In genomic region chr4:143106566-143106965, GRCm38 (mm10) we compare ENCODE assay signal across 28 mouse cellular contexts.
DNase-seq lines count a peak whose midpoint lies in the region; ATAC-seq and TF ChIP-seq lines count a peak whose summit lies in the region.
"Had no signal": no experiment of that assay in that cellular context is flagged by ENCODE, and none has a peak within 500 bp of the region (broad histone marks: within the 10 kb centered on the region; RNA-seq: fewer than 3 reads in every experiment).

No protein-coding gene starts in this region.

- H3K4me2 ChIP-seq in intestine, postnatal 0 days (replicated peaks; ENCODE audit: low read depth): no peak overlapping the region
- H3K4me2 ChIP-seq: forebrain, embryonic 12.5 days; heart, embryonic 15.5 days; hindbrain, embryonic 12.5 days; lung, embryonic 15.5 days; midbrain, embryonic 12.5 days; neural tube, embryonic 13.5 days had no signal

- TF ChIP-seq CTCF in intestine, postnatal 0 days (IDR thresholded peaks at IDR 0.05; ENCODE audit: low read depth): no peak

- H3K4me1 ChIP-seq in limb, embryonic 10.5 days: peaks cover 46% of the 10 kb centered on the region
- no peaks in the 10 kb centered on the region for H3K4me1 ChIP-seq in intestine, postnatal 0 days (replicated peaks; ENCODE audit: control insufficient read depth, insufficient read depth, low read length)
- H3K4me1 ChIP-seq: forebrain, embryonic 12.5 days; heart, embryonic 15.5 days; lung, embryonic 15.5 days; midbrain, embryonic 12.5 days had no signal

- peak; percentile 74 for ATAC-seq in megakaryocyte, adult 5-6 weeks (ENCODE audit: poor library complexity, severe bottlenecking)
- no peak for ATAC-seq in intestine, postnatal 0 days
- ATAC-seq: hindbrain, postnatal 0 days; intestine, embryonic 16.5 days had no signal

- DNase-seq in 416B (ENCODE audit: low read depth): peak; percentile 31
- peak; percentile 59 for DNase-seq in A20 (ENCODE audit: low read depth, low spot score)
- DNase-seq in R1 (ENCODE audit: low read depth, low spot score): peak; percentile 25
- no peak for DNase-seq in limb, embryonic 10.5 days (ENCODE audit: low spot score)
- no peak for DNase-seq in thymus, postnatal 25 days
- DNase-seq: adrenal gland, postnatal 14 days; cerebellum, adult 11-12 months; cerebellum, adult 9-11 months; gastrocnemius, postnatal 10 days; kidney, adult 9 months; kidney, postnatal 10 days; layer of hippocampus, postnatal 36 days; right cerebral cortex, postnatal 14 days; thymus, adult 2 months; thymus, postnatal 4 days had no signal

- no peak overlapping the region for H3K9ac ChIP-seq in intestine, postnatal 0 days (ENCODE audit: low read depth, low read length)
- H3K9ac ChIP-seq: forebrain, embryonic 12.5 days; heart, embryonic 15.5 days; hindbrain, embryonic 12.5 days; lung, embryonic 15.5 days; midbrain, embryonic 12.5 days; neural tube, embryonic 13.5 days had no signal

- no peaks in the 10 kb centered on the region for H3K9me3 ChIP-seq in limb, embryonic 10.5 days (replicated peaks)
- H3K9me3 ChIP-seq in intestine, postnatal 0 days (ENCODE audit: control insufficient read depth): no peaks in the 10 kb centered on the region
- H3K9me3 ChIP-seq: forebrain, embryonic 12.5 days; heart, embryonic 10.5 days; heart, embryonic 15.5 days; hindbrain, embryonic 12.5 days; lung, embryonic 15.5 days; midbrain, embryonic 12.5 days; neural tube, embryonic 13.5 days had no signal

- H3K27me3 ChIP-seq in limb, embryonic 10.5 days (ENCODE audit: low read depth, poor library complexity, severe bottlenecking): no peaks in the 10 kb centered on the region
- no peaks in the 10 kb centered on the region for H3K27me3 ChIP-seq in intestine, postnatal 0 days (replicated peaks; ENCODE audit: control insufficient read depth, insufficient read depth, low read length)
- H3K27me3 ChIP-seq: forebrain, embryonic 12.5 days; hindbrain, embryonic 12.5 days; lung, embryonic 15.5 days; midbrain, embryonic 12.5 days; neural tube, embryonic 13.5 days had no signal

- H3K4me3 ChIP-seq in limb, embryonic 10.5 days: no peak overlapping the region
- H3K4me3 ChIP-seq in intestine, postnatal 0 days (ENCODE audit: low read depth, low read length): no peak overlapping the region
- H3K4me3 ChIP-seq: erythroblast, embryonic 14.5 days; forebrain, embryonic 12.5 days; heart, embryonic 10.5 days; heart, embryonic 15.5 days; hindbrain, embryonic 12.5 days; lung, embryonic 15.5 days; megakaryocyte, embryonic 14.5 days; midbrain, embryonic 12.5 days; neural tube, embryonic 13.5 days had no signal

- no peak overlapping the region; the same call in 1 of the 2 replicates for H3K27ac ChIP-seq in limb, embryonic 10.5 days
- H3K27ac ChIP-seq in intestine, postnatal 0 days (ENCODE audit: low read depth, low read length): no peak overlapping the region
- H3K27ac ChIP-seq: forebrain, embryonic 12.5 days; heart, embryonic 10.5 days; heart, embryonic 15.5 days; hindbrain, embryonic 12.5 days; hindbrain, postnatal 0 days; lung, embryonic 15.5 days; midbrain, embryonic 12.5 days; neural tube, embryonic 13.5 days had no signal

- WGBS in limb, embryonic 10.5 days: 79% methylated on average over 2 of the region's 2 CpGs
- WGBS in intestine, postnatal 0 days: 74% methylated on average over 2 of the region's 2 CpGs

- peaks cover 38% of the 10 kb centered on the region for H3K36me3 ChIP-seq in limb, embryonic 10.5 days
- H3K36me3 ChIP-seq in intestine, postnatal 0 days (ENCODE audit: control insufficient read depth, insufficient read depth): peaks cover 22% of the 10 kb centered on the region

Comparison
In these comparisons a context has a peak if more than half of its experiments do, and no peak if none do; other contexts are left out.
1. DNase-seq: peak in 416B (single experiment), A20 (single experiment) and R1 (single experiment); none in limb, embryonic 10.5 days (single experiment) and thymus, postnatal 25 days (single experiment).